Mouse (Mus musculus): ENCODE data around the gene Kctd8. TPM values are rescaled to one million over a fixed set of nuclear protein-coding genes. Genes with fewer than 3 reads are reported as not detected.

The Kctd8 gene
- polyA plus RNA-seq, 1 experiment from 2014 or later = 4.9 TPM

GRCm38 (mm10) chr5:69141082-69141481 is 200.4 kb downstream of the Kctd8 start:
- 0 out of 2 replicates have a peak, but pooled peaks have one; percentile 44 for ATAC-seq (ENCODE audit: low FRiP score, low read depth)
- 79% methylated on average over 4 of the region's 4 CpGs for WGBS

GRCm38 (mm10) chr5:69108718-69109117 is 232.8 kb downstream of the Kctd8 start:
- H3K27me3 ChIP-seq = no peaks in the 10 kb centered on the region
- no peak overlapping the region for H3K4me2 ChIP-seq (replicated peaks)
- no peaks in the 10 kb centered on the region for H3K36me3 ChIP-seq
- no peaks in the 10 kb centered on the region for H3K9me3 ChIP-seq
- WGBS = 83% methylated on average over 2 of the region's 2 CpGs
- no peaks in the 10 kb centered on the region for H3K4me1 ChIP-seq
- H3K27ac ChIP-seq (replicated peaks) = no peak overlapping the region
- no peak overlapping the region for H3K4me3 ChIP-seq
- no peak overlapping the region for H3K9ac ChIP-seq (replicated peaks)
- no peak for ATAC-seq (ENCODE audit: low FRiP score, low read depth)

More at GRCm38 (mm10) chr5:69141082-69141481, 200.4 kb downstream of the Kctd8 start:
- Histone ChIP-seq H3K9ac (replicated peaks) (no peak overlapping the region), H3K27ac (replicated peaks) (no peak overlapping the region), H3K9me3 (no peaks in the 10 kb centered on the region), H3K36me3 (no peaks in the 10 kb centered on the region), H3K4me3 (no peak overlapping the region), H3K4me2 (replicated peaks) (no peak overlapping the region), H3K27me3 (no peaks in the 10 kb centered on the region), H3K4me1 (no peaks in the 10 kb centered on the region)

GRCm38 (mm10) chr5:69088912-69089311 is 252.6 kb downstream of the Kctd8 start:
- Histone ChIP-seq H3K27ac (replicated peaks) (no peak overlapping the region), H3K27me3 (no peaks in the 10 kb centered on the region), H3K9me3 (no peaks in the 10 kb centered on the region), H3K9ac (replicated peaks) (no peak overlapping the region), H3K36me3 (no peaks in the 10 kb centered on the region), H3K4me2 (replicated peaks) (no peak overlapping the region), H3K4me3 (no peak overlapping the region), H3K4me1 (no peaks in the 10 kb centered on the region)
- no peak for ATAC-seq (ENCODE audit: low FRiP score, low read depth)

Small RNA genes lying within 50 kb of the gene (microRNA-seq; reads per million reads assigned to microRNA genes)
- not detected for gene Gm24368

Other genes starting within 250 kb of the Kctd8 start
- 0.34 TPM in 1 of 2 replicates, not detected in the other for gene Yipf7, start 201.0 kb upstream of the Kctd8 start, polyA plus RNA-seq (2016; fragmentation: Nextera tagmentation; extraction: Ambion mirVana)
- gene Guf1, start 215.2 kb upstream of the Kctd8 start, polyA plus RNA-seq (2016; fragmentation: Nextera tagmentation; extraction: Ambion mirVana) = 64.1 and 65.7 TPM in 2 replicates

Measured in midbrain, embryonic 12.5 days (tissue).